Mouse (Mus musculus) forebrain, embryonic 16.5 days (tissue): ENCODE measurements around the gene Zfp704. TPM values are rescaled to one million over a fixed set of nuclear protein-coding genes. Genes with fewer than 3 reads are reported as not detected.
A peak's percentile ranks its signal among the peaks of the same experiment; 100 is the strongest.

Experiments
- ATAC-seq: fragments of 200-750 bp; cut with Nextera tagmentation; 2 replicates; pipeline ENCODE4 v1.8.0; 2017; ENCODE audit warnings: mild to moderate bottlenecking, moderate library complexity
- H3K27ac ChIP-seq: fragments of 300-500 bp; sonication (generic); 2 replicates; pipeline ENCODE4 v1.5.1; 2014; ENCODE audit warnings: low read length, control low read depth
- H3K27me3 ChIP-seq: fragments of 300-500 bp; sonication (generic); replicated peaks from 2 replicates; pipeline ENCODE4 v1.6.1; 2014; ENCODE audit warnings: low read length; ENCODE audit not compliant: control insufficient read depth, insufficient read depth
- H3K36me3 ChIP-seq: fragments of 300-500 bp; sonication (generic); 2 replicates; pipeline ENCODE4 v1.6.1; 2014; ENCODE audit not compliant: control insufficient read depth, insufficient read depth
- H3K4me1 ChIP-seq: fragments of 300-500 bp; sonication (generic); replicated peaks from 2 replicates; pipeline ENCODE4 v1.6.1; 2014; ENCODE audit warnings: low read length; ENCODE audit not compliant: control insufficient read depth, insufficient read depth
- H3K4me2 ChIP-seq: fragments of 300-500 bp; sonication (generic); 2 replicates; pipeline ENCODE4 v1.6.1; 2014; ENCODE audit warnings: mild to moderate bottlenecking, low read length, control low read depth
- H3K4me3 ChIP-seq: fragments of 300-500 bp; sonication (generic); replicated peaks from 2 replicates; pipeline ENCODE4 v1.5.1; 2014; ENCODE audit warnings: mild to moderate bottlenecking, low read length, control low read depth
- H3K9ac ChIP-seq: fragments of 300-500 bp; sonication (generic); replicated peaks from 2 replicates; pipeline ENCODE4 v1.6.1; 2014; ENCODE audit warnings: low read depth, low read length, control low read depth
- H3K9me3 ChIP-seq: fragments of 300-500 bp; sonication (generic); 2 replicates; pipeline ENCODE4 v1.6.1; 2016; ENCODE audit warnings: low read length; ENCODE audit not compliant: control insufficient read depth
- WGBS: fragments of 180-500 bp; shearing (Covaris S2); extraction: QIAGEN DNeasy Blood & Tissue Kit; methylation state at CpG from one replicate; pipeline ENCODE4 v1.1.7; 2014; 5-methylcytosine and 5-hydroxymethylcytosine counted together
- polyA plus RNA-seq: library from polyadenylated mRNA; unstranded; fragments of >200 nt; fragmentation: Nextera tagmentation; extraction: Ambion mirVana; gene quantifications from 2 replicates; pipeline ENCODE4 v1.2.1, GENCODE M21; 2015

Zfp704 gene
- polyA plus RNA-seq, 1 experiment from 2014 or later, result 19.7 TPM

DNA sequence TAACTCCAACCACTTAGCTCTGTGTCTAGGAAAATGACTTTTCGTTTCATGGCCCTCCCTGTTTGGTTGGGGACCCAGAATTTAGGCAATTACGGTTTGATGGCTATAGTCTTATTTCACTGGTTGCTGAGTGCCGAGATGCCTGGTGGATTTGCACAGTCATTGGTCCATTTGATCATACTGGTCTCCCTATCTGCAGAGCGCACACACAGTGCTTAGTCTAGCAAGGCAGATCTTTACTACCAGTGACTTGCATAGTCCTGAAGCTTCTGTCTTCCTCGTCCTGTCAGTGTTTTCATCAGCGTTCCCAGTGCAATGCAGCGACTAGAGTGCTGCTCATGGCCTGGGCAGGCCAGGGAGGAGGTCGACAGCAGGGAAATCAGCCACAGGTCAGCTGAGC is 4.1 kb upstream of the Zfp704 start:
- 79% methylated on average over 8 of the region's 8 CpGs for WGBS
- H3K9me3 ChIP-seq, result no peaks in the 10 kb centered on the region
- no peaks in the 10 kb centered on the region for H3K27me3 ChIP-seq
- peaks cover 4% of the 10 kb centered on the region; the same call in 1 of the 2 replicates for H3K4me1 ChIP-seq
- ATAC-seq, result no peak
- H3K4me3 ChIP-seq, result no peak overlapping the region
- no peaks in the 10 kb centered on the region for H3K36me3 ChIP-seq
- no peak overlapping the region for H3K4me2 ChIP-seq
- no peak overlapping the region for H3K9ac ChIP-seq
- no peak overlapping the region for H3K27ac ChIP-seq

DNA sequence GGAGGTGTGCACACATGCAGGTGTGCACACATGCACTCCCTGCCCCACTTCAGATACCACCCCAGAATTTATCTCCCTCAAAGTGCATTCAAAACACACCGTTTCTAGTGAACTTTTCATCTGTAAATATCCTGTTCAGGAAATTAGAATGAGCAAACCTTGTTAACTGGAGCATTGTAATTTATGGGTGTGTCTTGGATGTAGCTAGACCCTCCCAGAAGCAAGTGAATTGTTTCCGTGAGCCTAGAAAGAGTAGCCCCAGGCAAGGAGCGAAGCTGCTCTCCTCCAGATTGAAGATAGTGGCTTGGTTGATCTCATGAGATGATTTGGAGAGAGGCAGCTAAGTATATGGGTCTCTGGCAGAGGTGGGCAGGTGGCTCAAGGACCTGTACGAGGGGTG is 1.3 kb upstream of the Zfp704 start:
- 67% methylated on average over 4 of the region's 4 CpGs for WGBS
- H3K27ac ChIP-seq, result no peak overlapping the region
- no peak overlapping the region for H3K9ac ChIP-seq
- H3K27me3 ChIP-seq, result no peaks in the 10 kb centered on the region
- no peak overlapping the region for H3K4me3 ChIP-seq
- no peak for ATAC-seq
- H3K36me3 ChIP-seq, result no peaks in the 10 kb centered on the region
- peaks cover 22% of the 10 kb centered on the region for H3K4me1 ChIP-seq
- no peaks in the 10 kb centered on the region for H3K9me3 ChIP-seq
- no peak overlapping the region for H3K4me2 ChIP-seq

DNA sequence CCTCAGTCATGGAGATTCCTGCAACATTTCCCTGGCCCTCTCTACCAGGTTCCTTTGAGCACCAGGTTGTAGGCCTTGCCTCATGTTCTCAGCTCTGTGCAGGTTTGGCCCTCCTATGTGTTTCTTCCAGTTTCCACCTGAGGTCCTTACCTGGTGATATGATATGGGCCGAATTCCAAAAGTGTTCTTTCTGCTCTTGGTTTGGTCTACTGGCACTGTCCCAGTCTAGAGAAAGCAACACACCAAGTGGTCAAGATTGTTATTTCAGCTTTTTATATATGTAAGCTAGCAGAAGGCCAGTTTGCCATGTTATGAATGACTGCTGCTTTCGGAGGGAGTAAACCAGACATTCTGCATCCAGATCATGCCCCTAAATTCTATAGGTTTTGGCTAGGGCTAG is 541 bp upstream of the Zfp704 start:
- Histone ChIP-seq H3K4me3 (peak overlapping the region; percentile 83), H3K4me1 (peaks cover 28% of the 10 kb centered on the region), H3K27ac (peak overlapping the region; percentile 95), H3K27me3 (no peaks in the 10 kb centered on the region), H3K9me3 (no peaks in the 10 kb centered on the region), H3K4me2 (peak overlapping the region; percentile 64), H3K9ac (peak overlapping the region; percentile 94; the same call in 1 of the 2 replicates), H3K36me3 (no peaks in the 10 kb centered on the region)
- 85% methylated on average over 2 of the region's 2 CpGs for whole genome bisulfite sequencing
- ATAC-seq, result peak; percentile 16; the same call in 1 of the 2 replicates

DNA sequence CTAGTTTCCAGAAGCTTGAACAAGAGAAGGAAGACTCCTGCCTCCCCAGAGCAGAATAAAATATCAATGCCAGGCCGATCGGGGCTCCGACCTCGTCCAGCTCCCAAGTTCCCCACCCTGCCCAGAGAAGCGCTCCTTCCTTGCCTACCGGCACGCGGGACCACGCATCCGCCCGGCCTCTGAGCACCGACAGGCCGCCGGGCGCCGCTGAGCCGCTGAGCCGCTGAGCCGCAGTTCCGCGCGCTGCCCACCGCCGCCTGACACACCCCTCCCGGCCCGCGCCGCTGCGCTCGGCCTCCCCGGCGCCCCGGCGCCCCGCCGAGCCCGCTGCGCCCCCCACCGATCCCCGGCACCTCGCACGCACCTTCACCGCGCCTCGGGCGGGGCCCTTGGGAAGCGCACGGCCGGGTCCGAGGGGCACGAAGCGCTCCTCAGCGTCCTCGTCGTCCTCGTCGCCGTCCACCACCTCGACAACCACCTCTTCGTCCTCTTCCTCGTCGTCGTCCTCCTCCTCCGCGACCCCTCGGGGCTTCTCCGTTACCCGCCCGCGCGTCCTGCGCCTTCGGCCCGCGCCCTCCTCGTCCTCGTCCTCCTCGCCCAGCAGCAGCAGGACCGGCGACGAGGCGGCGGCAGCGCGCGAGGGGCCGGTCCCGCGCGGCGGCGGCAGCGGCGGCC is 842 bp downstream of the Zfp704 start:
- ATAC-seq, result peak; percentile 43
- peak overlapping the region; percentile 83 for H3K4me3 ChIP-seq
- no peaks in the 10 kb centered on the region for H3K9me3 ChIP-seq
- under 1% methylated on average over 78 of the region's 94 CpGs for WGBS
- no peaks in the 10 kb centered on the region for H3K36me3 ChIP-seq
- H3K4me2 ChIP-seq, result peak overlapping the region; percentile 64
- peaks cover 31% of the 10 kb centered on the region for H3K4me1 ChIP-seq
- H3K27me3 ChIP-seq, result no peaks in the 10 kb centered on the region
- H3K27ac ChIP-seq, result peak overlapping the region; percentile 95
- H3K9ac ChIP-seq, result peak overlapping the region; percentile 94

DNA sequence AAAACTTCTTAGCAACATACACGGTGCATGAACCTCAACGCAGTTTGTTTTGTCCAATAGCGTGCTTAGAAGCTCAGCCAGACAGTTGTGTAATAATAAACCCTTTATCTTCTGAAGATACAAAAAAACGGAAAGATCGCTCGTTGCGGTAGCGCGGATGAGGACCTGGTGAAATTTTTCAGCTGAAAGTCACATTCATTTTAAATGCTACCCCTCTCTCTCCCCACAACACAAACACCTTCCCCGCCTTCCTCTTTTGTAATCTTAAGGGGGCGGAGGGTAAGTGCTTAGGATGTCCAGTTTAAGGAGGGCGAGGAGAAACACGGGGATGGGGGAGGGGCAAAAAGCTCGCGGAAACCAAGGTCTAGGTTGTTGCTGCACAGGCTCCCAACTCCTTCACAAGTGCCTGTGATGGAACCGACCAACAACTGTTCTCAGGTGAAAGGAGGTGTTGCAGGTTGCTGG is 1.4 kb downstream of the Zfp704 start:
- ATAC-seq, result peak; percentile 4; the same call in 1 of the 2 replicates
- Histone ChIP-seq H3K27ac (peak overlapping the region; percentile 95; the same call in 1 of the 2 replicates), H3K36me3 (no peaks in the 10 kb centered on the region), H3K27me3 (no peaks in the 10 kb centered on the region), H3K4me2 (peak overlapping the region; percentile 64), H3K9me3 (no peaks in the 10 kb centered on the region), H3K9ac (peak overlapping the region; percentile 94), H3K4me3 (peak overlapping the region; percentile 83), H3K4me1 (peaks cover 31% of the 10 kb centered on the region)
- under 1% methylated on average over 16 of the region's 16 CpGs for whole genome bisulfite sequencing

DNA sequence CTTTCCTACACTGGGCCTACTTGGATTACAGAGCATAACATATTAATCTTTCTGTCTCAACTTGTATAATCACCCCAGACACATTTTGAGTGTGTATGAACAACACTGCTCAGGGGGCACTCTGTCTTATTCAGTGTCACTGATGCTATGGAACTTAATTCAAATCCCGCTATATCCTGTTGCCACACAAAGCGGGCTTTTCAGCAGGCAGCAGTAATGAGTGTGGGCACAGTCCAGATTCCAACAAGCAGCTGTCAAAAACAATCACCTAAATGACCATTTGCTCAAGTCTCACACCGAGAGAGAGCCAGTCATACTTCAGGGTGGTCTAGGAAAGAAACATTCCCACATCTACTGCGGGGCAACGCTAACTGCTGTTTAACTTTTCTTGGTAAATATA is 2.2 kb downstream of the Zfp704 start:
- Histone ChIP-seq H3K9me3 (no peaks in the 10 kb centered on the region), H3K4me2 (peak overlapping the region; percentile 64), H3K27me3 (no peaks in the 10 kb centered on the region), H3K4me3 (peak overlapping the region; percentile 83), H3K36me3 (no peaks in the 10 kb centered on the region), H3K4me1 (peaks cover 31% of the 10 kb centered on the region), H3K27ac (no peak overlapping the region), H3K9ac (no peak overlapping the region)
- WGBS, result 17% methylated on average over 5 of the region's 5 CpGs
- ATAC-seq, result no peak

DNA sequence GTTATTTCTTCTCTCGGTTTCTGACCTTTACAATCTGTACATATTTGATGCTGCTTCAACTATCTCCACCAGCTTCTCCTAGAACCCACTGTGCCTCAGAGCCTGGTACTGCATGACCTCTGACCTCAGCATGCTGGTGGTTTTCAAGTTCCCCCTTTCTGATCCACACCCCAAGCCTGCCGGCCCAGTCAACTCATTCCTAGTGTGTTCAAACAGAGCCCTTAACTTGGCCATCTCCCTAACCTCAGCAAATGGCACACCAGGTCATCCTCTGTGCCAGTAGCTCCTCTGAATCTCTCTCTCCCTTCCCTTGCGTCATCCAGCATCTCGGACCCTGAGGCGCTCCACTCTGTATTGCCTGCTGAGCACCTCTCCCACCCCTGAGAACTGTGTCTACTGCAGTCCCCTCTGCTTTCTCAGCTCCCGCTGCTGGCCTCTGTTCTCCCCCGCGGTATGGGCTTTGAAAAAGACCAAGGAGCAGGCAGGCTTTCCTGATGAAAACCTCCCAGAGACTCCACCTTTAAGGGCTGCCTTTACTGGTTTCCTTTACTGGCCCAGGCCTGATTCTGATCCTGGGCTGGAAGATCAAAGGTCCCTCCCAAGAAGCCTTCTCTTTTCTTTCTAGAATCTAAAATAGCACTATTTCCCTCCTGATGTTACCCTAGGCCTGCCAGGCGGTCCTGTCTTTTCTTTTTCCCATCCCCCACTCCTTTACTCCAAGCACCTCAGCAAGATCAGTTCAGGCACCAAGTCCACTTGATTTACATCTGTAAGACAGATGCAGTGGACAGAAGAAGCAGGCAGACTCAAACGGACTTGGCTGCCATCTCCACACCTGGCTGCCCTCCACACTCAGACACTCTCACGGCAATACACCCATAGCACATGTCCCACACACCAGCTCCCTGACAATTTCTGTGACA is 3.8 kb downstream of the Zfp704 start:
- no peak overlapping the region for H3K9ac ChIP-seq
- peak overlapping the region; percentile 5; the same call in 1 of the 2 replicates for H3K4me2 ChIP-seq
- H3K9me3 ChIP-seq, result no peaks in the 10 kb centered on the region
- no peak for ATAC-seq
- WGBS, result 41% methylated on average over 11 of the region's 11 CpGs
- H3K4me3 ChIP-seq, result no peak overlapping the region
- no peak overlapping the region for H3K27ac ChIP-seq
- no peaks in the 10 kb centered on the region for H3K36me3 ChIP-seq
- H3K27me3 ChIP-seq, result no peaks in the 10 kb centered on the region
- H3K4me1 ChIP-seq, result peaks cover 31% of the 10 kb centered on the region

DNA sequence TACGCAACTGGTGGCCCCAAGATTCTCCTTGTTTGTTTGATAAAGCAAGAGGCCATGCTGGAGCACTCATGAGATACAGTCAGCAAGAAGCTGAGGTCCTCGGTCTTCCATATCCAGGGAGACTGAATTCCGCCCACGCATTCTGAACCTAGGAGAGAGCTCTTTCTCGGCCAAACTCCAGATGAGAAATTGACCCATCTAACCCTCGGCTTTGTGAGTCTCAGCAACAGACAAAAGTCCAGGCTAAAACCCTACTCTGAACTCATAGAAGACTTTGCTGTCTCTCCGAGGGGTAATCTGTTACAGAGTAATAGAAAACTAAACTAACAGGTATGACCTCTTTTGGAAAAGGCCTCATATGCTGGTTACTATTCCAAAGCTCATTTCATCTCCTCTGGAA is 4.9 kb downstream of the Zfp704 start:
- no peaks in the 10 kb centered on the region for H3K27me3 ChIP-seq
- no peak overlapping the region for H3K4me2 ChIP-seq
- ATAC-seq, result no peak
- H3K4me1 ChIP-seq, result peaks cover 31% of the 10 kb centered on the region
- no peaks in the 10 kb centered on the region for H3K36me3 ChIP-seq
- no peak overlapping the region for H3K9ac ChIP-seq
- WGBS, result 87% methylated on average over 7 of the region's 7 CpGs
- no peak overlapping the region for H3K27ac ChIP-seq
- no peaks in the 10 kb centered on the region for H3K9me3 ChIP-seq
- no peak overlapping the region for H3K4me3 ChIP-seq

DNA sequence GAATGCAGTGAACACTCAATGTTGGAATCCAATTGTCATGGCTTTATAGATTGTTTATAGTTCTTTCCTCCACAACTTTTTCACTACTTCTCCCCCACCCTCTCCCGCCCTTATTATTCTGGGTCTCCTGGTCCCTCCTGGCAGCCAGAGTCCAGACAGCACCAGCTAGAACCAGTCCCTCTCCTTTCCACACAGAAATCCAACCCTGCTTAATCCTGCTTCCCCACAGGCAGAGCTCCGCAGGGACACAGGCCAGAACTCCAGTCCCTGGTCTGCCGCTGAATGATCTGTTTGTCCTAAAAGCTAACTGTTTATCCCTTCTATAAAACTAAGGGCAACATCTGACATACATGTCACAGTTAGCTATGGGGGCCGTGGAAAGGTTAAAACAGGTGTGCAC is 6.0 kb downstream of the Zfp704 start:
- no peak for ATAC-seq
- WGBS, result 83% methylated on average over 4 of the region's 4 CpGs

More for the DNA sequence above, 6.0 kb downstream of the Zfp704 start:
- Histone ChIP-seq H3K9me3 (no peaks in the 10 kb centered on the region), H3K27ac (no peak overlapping the region), H3K36me3 (no peaks in the 10 kb centered on the region), H3K4me3 (no peak overlapping the region), H3K4me2 (no peak overlapping the region), H3K4me1 (peaks cover 36% of the 10 kb centered on the region), H3K27me3 (no peaks in the 10 kb centered on the region), H3K9ac (no peak overlapping the region)
